Mouse (Mus musculus) naive thymus-derived CD4-positive, alpha-beta T cell, adult 5 months (primary cell): ENCODE measurements around the gene Sytl4. TPM values are rescaled to one million over a fixed set of nuclear protein-coding genes. Genes with fewer than 3 reads are reported as not detected.

Experiments used
- polyA plus RNA-seq: library from polyadenylated mRNA; unstranded; fragments of 100-300 nt; shearing (Covaris generic); gene quantifications from one replicate; pipeline ENCODE4 v1.2.1, GENCODE M21; 2017

Sytl4 gene
- polyA plus RNA-seq = not detected

DNA sequence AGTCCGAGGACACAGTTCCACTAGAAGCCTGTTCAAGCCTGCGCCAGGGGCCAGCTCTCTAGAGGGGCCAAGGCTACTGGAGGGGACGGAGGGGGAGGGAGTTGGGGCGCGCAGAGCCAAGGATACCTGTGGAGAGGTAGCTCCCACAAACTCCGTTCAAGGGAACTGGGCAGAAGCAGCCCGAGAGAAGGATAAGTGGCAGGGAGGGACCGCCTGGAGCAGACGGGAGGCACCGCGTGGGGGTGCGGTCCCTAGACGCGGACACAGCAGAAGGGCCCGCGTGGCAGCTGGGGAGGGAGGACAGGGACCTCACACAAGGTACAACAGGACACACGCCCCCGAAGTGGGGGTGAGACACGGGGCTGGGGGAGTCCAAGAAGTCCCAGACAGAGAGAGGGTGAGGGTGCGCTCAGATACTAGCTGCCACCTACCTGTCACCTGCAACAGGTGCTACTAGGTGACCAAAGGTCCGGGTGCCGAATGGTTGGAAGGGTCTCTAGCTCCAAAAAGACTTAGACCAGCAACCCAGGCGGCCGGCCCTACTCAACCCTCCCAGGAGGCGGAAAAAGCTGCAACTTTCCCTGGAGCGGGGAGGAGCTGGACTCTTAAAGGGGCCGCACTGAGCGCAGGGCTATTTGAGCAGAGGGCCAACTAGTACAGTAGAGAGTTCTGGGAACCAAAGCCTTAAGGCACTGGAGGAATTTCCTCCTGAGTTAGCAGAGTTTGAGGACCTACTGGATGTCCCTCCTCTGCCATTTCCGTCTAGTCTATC is at the start of gene Sytl4:
Sytl4 (minus strand) TSS at position 582 of the 772 bp plus-strand sequence.

DNA sequence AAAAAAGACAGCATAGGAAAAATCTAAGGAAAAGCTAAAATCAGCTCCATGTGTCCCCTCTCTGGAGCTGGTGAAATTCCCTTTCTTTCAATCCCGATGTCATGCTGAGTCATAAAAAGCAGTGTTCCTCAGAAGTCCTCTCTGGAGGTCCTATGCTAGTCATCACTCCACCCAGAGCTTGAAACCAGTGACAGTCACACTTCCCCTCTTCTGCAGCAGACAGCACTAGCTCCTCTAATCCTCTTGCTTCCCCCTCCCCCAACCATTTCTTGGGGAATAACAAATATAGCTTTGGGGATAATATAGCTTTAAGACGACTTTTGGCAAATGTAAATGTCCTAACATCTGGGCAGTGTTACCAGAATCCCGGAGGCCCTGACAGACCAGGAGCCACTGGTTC is 73.4 kb downstream of the Sytl4 start, which contains the start of gene Srpx2:
Srpx2 (plus strand) TSS at position 166 of the 400 bp plus-strand sequence.

DNA sequence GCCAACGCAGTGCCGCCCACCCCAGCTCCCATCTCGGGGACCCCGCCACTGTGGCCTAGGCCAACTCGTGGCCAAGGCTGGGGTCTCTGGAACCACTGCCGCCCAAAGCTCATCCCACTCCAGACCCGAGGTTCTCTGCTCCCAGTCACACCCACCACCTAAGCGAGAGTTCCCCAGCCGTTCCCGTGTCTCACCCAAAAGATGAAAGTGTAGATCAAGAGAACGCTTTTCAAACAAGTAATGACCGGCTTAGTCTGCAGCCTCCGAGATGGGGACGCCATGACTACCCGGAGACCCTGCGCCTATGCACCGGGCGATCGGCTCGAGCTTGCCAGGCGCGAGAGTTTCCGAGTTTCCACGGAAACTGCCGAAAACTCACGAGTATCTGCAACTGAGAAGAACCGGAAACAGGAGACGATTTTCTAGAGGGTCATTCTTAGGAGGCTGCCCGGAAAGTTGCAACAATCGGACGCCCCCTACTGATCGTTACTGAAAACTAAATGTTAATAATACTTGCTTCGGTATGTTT is 83.5 kb downstream of the Sytl4 start, which contains the start of gene Tspan6:
Tspan6 (minus strand) TSS at position 416 of the 529 bp plus-strand sequence.

Other genes starting within 250 kb of the Sytl4 start
- not detected for gene Tnmd, start 130.8 kb downstream of the Sytl4 start, polyA plus RNA-seq
- 1.3 TPM for gene Tspan6, start 83.4 kb downstream of the Sytl4 start, polyA plus RNA-seq
- not detected for gene Srpx2, start 73.4 kb downstream of the Sytl4 start, polyA plus RNA-seq
- 53.5 TPM for gene Cstf2, start 77.4 kb upstream of the Sytl4 start, polyA plus RNA-seq
- 13.0 TPM for gene Xkrx, start 180.3 kb upstream of the Sytl4 start, polyA plus RNA-seq
- gene Arl13a, start 205.7 kb upstream of the Sytl4 start, polyA plus RNA-seq = not detected
- not detected for gene Nox1, start 240.1 kb upstream of the Sytl4 start, polyA plus RNA-seq